Mouse (Mus musculus) inflammation-experienced regulatory T-cells, adult 6 months (primary cell): Measurements from ENCODE around the gene Apbb1. TPM values are rescaled to one million over a fixed set of nuclear protein-coding genes. Genes with fewer than 3 reads are reported as not detected.
A peak's percentile ranks its signal among the peaks of the same experiment; 100 is the strongest.

ENCODE experiments used
- ATAC-seq: one replicate; pipeline ENCODE4 v1.8.0; 2017
- polyA plus RNA-seq, 3 experiments: library from polyadenylated mRNA; unstranded; fragments of 100-300 nt; shearing (Covaris generic); gene quantifications; one replicate each; pipeline ENCODE4 v1.2.1; 2017

Gene Apbb1
- polyA plus RNA-seq, 3 experiments from 2014 or later: 2.9 to 10.5 (median 3.8) TPM

DNA sequence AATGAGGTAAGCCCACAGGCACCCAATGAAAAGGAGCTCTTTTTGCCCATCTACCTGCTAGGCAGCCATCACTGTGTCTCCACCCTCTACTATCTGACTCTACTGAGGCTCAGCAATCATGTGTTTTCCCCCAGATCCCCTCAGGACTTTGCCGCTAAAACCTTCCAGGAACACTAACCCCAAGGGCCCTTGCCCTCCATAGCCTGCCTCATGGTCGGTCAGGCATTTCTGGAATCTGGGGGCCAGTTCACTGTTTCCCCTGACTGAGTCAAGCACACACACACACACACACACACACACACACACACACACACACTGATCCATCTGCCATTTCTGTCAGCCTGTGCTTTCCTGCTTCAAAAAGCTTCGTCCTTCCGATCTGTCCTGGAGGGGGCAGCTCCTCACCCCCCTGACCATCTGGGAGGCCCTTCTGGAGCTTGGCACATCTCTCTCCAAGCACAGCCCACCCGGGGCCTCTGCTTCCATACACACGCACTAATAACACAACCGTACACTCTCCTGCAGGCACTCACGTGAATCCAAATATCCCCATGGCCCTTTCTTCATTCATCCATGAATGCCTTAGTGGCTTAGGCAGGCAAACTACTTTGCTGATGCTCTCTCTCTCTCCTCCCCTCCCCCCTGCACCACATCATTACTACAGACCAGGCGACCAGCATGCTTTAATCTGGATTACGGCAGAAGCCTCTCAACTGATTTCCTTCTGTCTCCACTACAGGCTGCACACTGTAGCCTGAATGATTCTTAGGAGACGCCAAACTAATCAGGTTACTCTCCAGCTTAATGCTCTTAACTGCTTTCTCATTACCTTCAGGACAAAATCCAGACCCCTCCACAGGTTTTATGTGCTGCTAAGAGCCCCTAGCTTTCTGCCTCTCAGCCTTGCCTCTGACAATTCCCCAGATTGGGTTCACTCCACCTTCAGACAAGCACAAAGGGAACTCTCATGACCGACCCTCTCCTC is 11.6 kb downstream of the Apbb1 start:
- ATAC-seq: no peak

GRCm38 (mm10) chr7:105568988-105569471 is 12.4 kb downstream of the Apbb1 start:
- no peak for ATAC-seq

DNA sequence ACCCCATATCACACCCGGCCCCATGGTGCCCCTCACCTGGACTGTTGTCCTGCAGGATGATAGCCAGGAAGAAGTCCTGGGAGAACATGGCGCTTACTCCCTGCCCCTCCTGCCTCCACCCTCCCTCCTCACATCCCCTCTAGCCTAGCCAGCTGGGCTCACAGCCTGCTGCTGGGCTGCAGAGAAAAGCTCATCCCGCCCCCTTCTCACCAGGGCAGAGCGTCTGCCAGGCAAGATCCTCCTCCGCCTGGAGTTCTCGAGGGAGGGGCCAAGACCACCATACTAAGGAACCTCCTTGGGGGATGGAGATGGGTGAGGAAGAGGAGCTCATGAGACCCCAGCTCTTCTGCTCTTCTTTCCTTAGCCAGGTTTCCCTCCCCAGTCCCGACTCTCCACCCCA is 12.9 kb downstream of the Apbb1 start:
- no peak for ATAC-seq

DNA sequence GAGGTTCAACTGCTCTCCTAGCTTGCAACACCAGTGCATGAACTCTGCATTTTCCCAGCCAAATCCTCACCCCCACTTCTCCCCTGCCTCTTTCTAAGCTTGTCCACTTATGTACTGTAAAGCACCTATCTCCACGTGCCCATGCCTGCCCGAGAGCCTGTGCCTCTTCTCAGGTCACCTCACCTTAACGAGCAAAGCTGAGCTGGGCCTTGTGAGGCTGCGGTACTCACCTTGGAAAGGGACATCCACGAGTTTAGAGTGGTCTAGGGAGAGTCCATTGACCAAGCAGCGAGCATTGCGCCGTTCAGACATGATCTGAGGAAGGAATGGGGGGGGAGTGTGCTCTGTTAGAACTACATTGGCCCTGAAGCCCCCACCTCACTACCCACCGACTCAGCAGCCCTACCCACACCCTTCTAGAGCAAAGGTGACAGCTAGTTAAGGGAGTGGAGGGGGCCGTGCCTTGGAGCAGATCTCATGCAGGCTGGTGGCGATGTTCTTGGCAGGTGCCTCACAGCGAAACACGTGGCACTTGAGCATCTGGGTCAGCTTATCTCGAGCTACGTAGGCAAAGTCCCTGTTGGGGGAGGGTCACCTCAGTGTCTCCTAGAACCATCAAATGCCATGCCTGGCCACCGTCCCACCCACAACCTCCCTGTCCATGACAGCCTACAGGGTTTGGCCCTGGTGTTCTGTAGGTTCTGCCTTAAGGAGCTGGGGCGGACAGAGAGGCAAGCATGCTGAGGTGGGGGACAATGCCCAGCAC is 16.2 kb downstream of the Apbb1 start:
- ATAC-seq: no peak

- no peak for ATAC-seq
Measured at GRCm38 (mm10) chr7:105563367-105563766, 18.1 kb downstream of the Apbb1 start.

- ATAC-seq: no peak
Measured at GRCm38 (mm10) chr7:105562317-105562716, 19.1 kb downstream of the Apbb1 start.

GRCm38 (mm10) chr7:105559016-105559415 is 22.4 kb downstream of the Apbb1 start:
- no peak for ATAC-seq

GRCm38 (mm10) chr7:105557671-105558070 is 23.8 kb downstream of the Apbb1 start:
- ATAC-seq: no peak

- no peak for ATAC-seq
Measured at GRCm38 (mm10) chr7:105556406-105556805, 25.0 kb downstream of the Apbb1 start.

DNA sequence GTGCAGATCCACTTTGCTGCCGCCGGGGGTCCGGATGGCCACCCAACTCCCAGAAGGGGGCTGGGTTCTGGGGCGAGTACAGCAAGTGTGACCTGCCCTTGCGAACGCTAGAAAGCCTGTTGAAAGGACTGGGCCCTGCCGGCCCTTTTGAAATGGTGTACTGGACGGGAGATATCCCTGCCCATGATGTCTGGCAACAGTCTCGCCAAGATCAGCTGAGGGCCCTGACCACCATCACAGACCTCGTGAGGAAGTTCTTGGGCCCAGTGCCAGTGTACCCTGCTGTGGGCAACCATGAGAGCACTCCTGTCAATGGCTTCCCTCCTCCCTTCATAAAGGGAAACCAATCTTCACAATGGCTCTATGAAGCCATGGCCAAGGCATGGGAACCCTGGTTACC is 25.9 kb downstream of the Apbb1 start:
- no peak for ATAC-seq

- peak; percentile 99 for ATAC-seq
Measured at GRCm38 (mm10) chr7:105554212-105554942, 27.1 kb downstream of the Apbb1 start, which contains the start of gene Smpd1. TSS of gene Smpd1 (plus strand) at chr7:105554360.

GRCm38 (mm10) chr7:105553456-105554211 is 27.8 kb downstream of the Apbb1 start:
- ATAC-seq: peak; percentile 38

DNA sequence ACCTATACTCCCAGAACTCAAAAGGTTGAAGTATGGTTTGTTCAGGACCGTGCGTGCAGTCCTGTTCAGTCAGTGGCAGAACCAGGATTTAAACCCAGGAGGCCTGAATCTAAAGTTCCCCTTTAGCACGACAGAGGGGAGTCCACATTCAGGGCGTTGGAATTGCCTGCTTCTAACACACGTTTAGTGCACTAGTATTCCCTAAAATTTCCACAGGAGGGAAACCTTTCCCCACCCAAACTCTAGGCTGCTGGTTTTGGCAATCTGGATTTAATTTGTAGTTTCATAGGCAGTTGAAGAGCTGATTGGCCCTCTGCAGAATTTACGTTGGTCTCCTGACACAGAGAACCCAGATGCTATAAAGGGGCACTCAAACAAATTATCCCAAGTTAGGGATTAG is 32.4 kb downstream of the Apbb1 start:
- no peak for ATAC-seq

DNA sequence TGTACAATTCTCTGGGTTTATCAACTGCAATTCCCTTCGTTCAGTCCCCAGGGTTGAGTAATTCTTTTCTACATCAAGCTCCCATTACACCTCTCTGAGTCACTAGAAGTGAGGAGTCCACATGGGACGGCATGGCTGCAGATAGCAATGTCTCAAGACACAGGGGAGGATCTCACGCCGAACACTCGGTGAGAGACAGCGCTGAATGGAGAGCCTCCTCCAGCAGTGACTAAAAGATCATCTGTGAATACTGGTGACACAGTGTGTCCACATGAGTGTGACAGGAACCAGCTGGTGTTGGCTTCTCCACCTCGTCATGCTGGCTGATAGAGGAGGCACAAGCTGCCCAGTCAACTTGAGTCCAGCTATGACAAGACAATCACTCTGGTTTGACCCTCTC is 33.5 kb downstream of the Apbb1 start:
- ATAC-seq: no peak

GRCm38 (mm10) chr7:105545986-105546385 is 35.5 kb downstream of the Apbb1 start:
- no peak for ATAC-seq

- ATAC-seq: no peak
Measured at GRCm38 (mm10) chr7:105534162-105534561, 47.3 kb downstream of the Apbb1 start.

GRCm38 (mm10) chr7:105528094-105528493 is 53.4 kb downstream of the Apbb1 start:
- no peak for ATAC-seq

- ATAC-seq: no peak
Measured at GRCm38 (mm10) chr7:105527306-105527937, 54.0 kb downstream of the Apbb1 start.

GRCm38 (mm10) chr7:105524222-105524621 is 57.2 kb downstream of the Apbb1 start:
- ATAC-seq: no peak

GRCm38 (mm10) chr7:105520201-105520600 is 61.3 kb downstream of the Apbb1 start:
- no peak for ATAC-seq

GRCm38 (mm10) chr7:105519771-105520170 is 61.7 kb downstream of the Apbb1 start:
- ATAC-seq: no peak
